In genomic region chr3:69125461-69125860, GRCm38 (mm10) we compare ENCODE assay signal across 8 mouse cellular contexts. TPM values are rescaled to one million over a fixed set of nuclear protein-coding genes. Genes with fewer than 3 reads are reported as not detected.
A peak's percentile ranks its signal among the peaks of the same experiment; 100 is the strongest.
DNase-seq lines count a peak whose midpoint lies in the region; ATAC-seq and TF ChIP-seq lines count a peak whose summit lies in the region.

No protein-coding gene starts in this region.

- no peak for DNase-seq in kidney, adult 9 months
- no peak for DNase-seq in embryonic facial prominence, embryonic 11.5 days (ENCODE audit: low spot score)
- no peak for DNase-seq in intestine, embryonic 14.5 days (ENCODE audit: low spot score)
- no peak for DNase-seq in midbrain, postnatal 0 days (ENCODE audit: low spot score)
- no peak for DNase-seq in left cerebral cortex, postnatal 25 days (ENCODE audit: low spot score in 2 of 2)
- no peak for DNase-seq in T-cell, adult 2 months (ENCODE audit: low spot score)

- intact Hi-C loops in left cerebral cortex, postnatal 25 days (cut with DNase I): loop anchor here (5.0 kb wide), 1 partner anchor 192 kb away; the partner anchor contains the start of gene Ppm1l

- H3K4me2 ChIP-seq in kidney, embryonic 15.5 days: peak overlapping the region; percentile 73
- peak overlapping the region; percentile 58 for H3K4me2 ChIP-seq in embryonic facial prominence, embryonic 11.5 days (ENCODE audit: low read depth, low read length)
- H3K4me2 ChIP-seq in intestine, embryonic 14.5 days (ENCODE audit: low read length): peak overlapping the region; percentile 62
- peak overlapping the region; percentile 50 for H3K4me2 ChIP-seq in midbrain, postnatal 0 days (ENCODE audit: low read depth, low read length, poor library complexity, severe bottlenecking)

- peaks cover 13% of the 10 kb centered on the region for H3K4me1 ChIP-seq in kidney, embryonic 15.5 days
- no peaks in the 10 kb centered on the region for H3K4me1 ChIP-seq in embryonic facial prominence, embryonic 11.5 days (ENCODE audit: control insufficient read depth, insufficient read depth, low read length)
- H3K4me1 ChIP-seq in intestine, embryonic 14.5 days (replicated peaks; ENCODE audit: control insufficient read depth, insufficient read depth, low read length): peaks cover 15% of the 10 kb centered on the region
- peaks cover 3% of the 10 kb centered on the region; the same call in 1 of the 2 replicates for H3K4me1 ChIP-seq in midbrain, postnatal 0 days (ENCODE audit: insufficient read depth, low read length)

- H3K4me3 ChIP-seq in kidney, embryonic 15.5 days (replicated peaks): peak overlapping the region; percentile 99
- peak overlapping the region; percentile 86 for H3K4me3 ChIP-seq in embryonic facial prominence, embryonic 11.5 days (ENCODE audit: low read depth, low read length)
- peak overlapping the region; percentile 89 for H3K4me3 ChIP-seq in intestine, embryonic 14.5 days (ENCODE audit: low read depth, low read length)
- peak overlapping the region; percentile 96 for H3K4me3 ChIP-seq in midbrain, postnatal 0 days (ENCODE audit: low read depth, low read length)

- H3K9me3 ChIP-seq in kidney, embryonic 15.5 days (replicated peaks): no peaks in the 10 kb centered on the region
- no peaks in the 10 kb centered on the region for H3K9me3 ChIP-seq in embryonic facial prominence, embryonic 11.5 days (replicated peaks; ENCODE audit: control insufficient read depth, low read length)
- no peaks in the 10 kb centered on the region for H3K9me3 ChIP-seq in intestine, embryonic 14.5 days (ENCODE audit: control insufficient read depth, low read length)
- H3K9me3 ChIP-seq in midbrain, postnatal 0 days (ENCODE audit: low read length): no peaks in the 10 kb centered on the region

- H3K36me3 ChIP-seq in kidney, embryonic 15.5 days: no peaks in the 10 kb centered on the region
- no peaks in the 10 kb centered on the region for H3K36me3 ChIP-seq in embryonic facial prominence, embryonic 11.5 days (replicated peaks; ENCODE audit: control insufficient read depth, insufficient read depth, low read depth, low read length)
- no peaks in the 10 kb centered on the region for H3K36me3 ChIP-seq in intestine, embryonic 14.5 days (ENCODE audit: control insufficient read depth, insufficient read depth, low read length)
- H3K36me3 ChIP-seq in midbrain, postnatal 0 days (ENCODE audit: insufficient read depth, low read length): no peaks in the 10 kb centered on the region

- no peak for ATAC-seq in kidney, embryonic 15.5 days (replicated peaks; ENCODE audit: low FRiP score)
- ATAC-seq in embryonic facial prominence, embryonic 11.5 days (replicated peaks; ENCODE audit: insufficient number of reproducible peaks, low FRiP score, low TSS enrichment, low read depth): no peak
- ATAC-seq in intestine, embryonic 14.5 days (replicated peaks; ENCODE audit: low FRiP score, low TSS enrichment, low read depth): no peak
- ATAC-seq in midbrain, postnatal 0 days (ENCODE audit: low FRiP score): no peak
- ATAC-seq in CD4-positive, CD25-positive, alpha-beta regulatory T cell, adult 4 months: no peak

- H3K27ac ChIP-seq in kidney, embryonic 15.5 days: peak overlapping the region; percentile 95; the same call in 1 of the 2 replicates
- H3K27ac ChIP-seq in embryonic facial prominence, embryonic 11.5 days (replicated peaks; ENCODE audit: low read depth, low read length): no peak overlapping the region
- H3K27ac ChIP-seq in intestine, embryonic 14.5 days (ENCODE audit: low read depth): no peak overlapping the region
- H3K27ac ChIP-seq in midbrain, postnatal 0 days (ENCODE audit: low read depth, low read length): peak overlapping the region; percentile 96; the same call in 1 of the 2 replicates

- H3K27me3 ChIP-seq in kidney, embryonic 15.5 days: no peaks in the 10 kb centered on the region
- no peaks in the 10 kb centered on the region for H3K27me3 ChIP-seq in embryonic facial prominence, embryonic 11.5 days (ENCODE audit: control insufficient read depth, insufficient read depth, low read length)
- no peaks in the 10 kb centered on the region for H3K27me3 ChIP-seq in intestine, embryonic 14.5 days (replicated peaks; ENCODE audit: control insufficient read depth, insufficient read depth, low read length)
- H3K27me3 ChIP-seq in midbrain, postnatal 0 days (ENCODE audit: insufficient read depth, low read length): no peaks in the 10 kb centered on the region

- WGBS in kidney, embryonic 15.5 days: 17% methylated on average over 4 of the region's 4 CpGs
- 20% methylated on average over 4 of the region's 4 CpGs for WGBS in embryonic facial prominence, embryonic 11.5 days
- WGBS in intestine, embryonic 14.5 days: 12% methylated on average over 4 of the region's 4 CpGs
- 12% methylated on average over 4 of the region's 4 CpGs for WGBS in midbrain, postnatal 0 days

- no peak for TF ChIP-seq CTCF in midbrain, postnatal 0 days (IDR thresholded peaks at IDR 0.05)

- peak overlapping the region; percentile 94 for H3K9ac ChIP-seq in kidney, embryonic 15.5 days
- H3K9ac ChIP-seq in embryonic facial prominence, embryonic 11.5 days (replicated peaks; ENCODE audit: low read length): no peak overlapping the region; the same call in none of the 2 replicates
- H3K9ac ChIP-seq in intestine, embryonic 14.5 days (ENCODE audit: low read length): peak overlapping the region; percentile 90
- H3K9ac ChIP-seq in midbrain, postnatal 0 days (replicated peaks; ENCODE audit: low read length, poor library complexity, severe bottlenecking): peak overlapping the region; percentile 98

RNA-seq across cellular contexts. Expression of gene Kpna4, which starts 1.5 kb away (rescaled TPM):
- polyA plus RNA-seq in kidney, embryonic 15.5 days (2015; fragmentation: Nextera tagmentation; extraction: Ambion mirVana): 31.2 and 36.8 TPM in 2 replicates
- polyA plus RNA-seq in embryonic facial prominence, embryonic 11.5 days (2014; fragmentation: Nextera tagmentation; extraction: Ambion mirVana): 46.2 and 51.3 TPM in 2 replicates
- 31.8 and 33.5 TPM in 2 replicates for polyA plus RNA-seq in intestine, embryonic 14.5 days (2014; fragmentation: Nextera tagmentation; extraction: Ambion mirVana)
- total RNA-seq in midbrain, postnatal 0 days (2014; rRNA removed): 67.0 and 75.2 TPM in 2 replicates
- polyA plus RNA-seq in midbrain, postnatal 0 days (2015; fragmentation: Nextera tagmentation; extraction: Ambion mirVana): 22.0 and 27.3 TPM in 2 replicates
- 10 to 100 TPM; 62.9 to 65.6 TPM for total RNA-seq in left cerebral cortex, postnatal 25 days (2021)
- 10 to 100 TPM; 27.6 to 39.6 TPM for polyA plus RNA-seq in CD4-positive, CD25-positive, alpha-beta regulatory T cell, adult 4 months (2017; shearing (Covaris generic))

Comparison
In these comparisons a context has a peak if more than half of its experiments do, and no peak if none do; other contexts are left out.
1. H3K27ac ChIP-seq: peak in kidney, embryonic 15.5 days (single experiment) and midbrain, postnatal 0 days (single experiment); none in embryonic facial prominence, embryonic 11.5 days (single experiment) and intestine, embryonic 14.5 days (single experiment).
2. Peak in every context shown above with its lines, with median percentiles within 50 percentile points of each other: H3K4me2 ChIP-seq and H3K4me3 ChIP-seq.